Mouse (Mus musculus): ENCODE data around the gene Rnd2.
"Not testable (repeated sequence)": the region's sequence is repeated elsewhere in the genome, so short reads cannot be mapped to it uniquely, and the experiment has no call there.

Gene Rnd2

GRCm38 (mm10) chr11:101468731-101469130 is 3.9 kb downstream of the Rnd2 start:
- no peak for DNase-seq (ENCODE audit: low read depth, low spot score)

GRCm38 (mm10) chr11:101469155-101469554 is 4.4 kb downstream of the Rnd2 start:
- DNase-seq (ENCODE audit: low read depth, low spot score) = no peak

- peak; percentile 37 for DNase-seq (ENCODE audit: low read depth, low spot score)
Observed at GRCm38 (mm10) chr11:101470206-101470605, 5.4 kb downstream of the Rnd2 start.

GRCm38 (mm10) chr11:101471926-101472325 is 7.1 kb downstream of the Rnd2 start:
- no peak for DNase-seq (ENCODE audit: low read depth, low spot score)

GRCm38 (mm10) chr11:101472336-101472735 is 7.5 kb downstream of the Rnd2 start:
- DNase-seq (ENCODE audit: low read depth, low spot score) = no peak

GRCm38 (mm10) chr11:101473686-101474085 is 8.9 kb downstream of the Rnd2 start:
- DNase-seq (ENCODE audit: low read depth, low spot score) = not testable (repeated sequence)

GRCm38 (mm10) chr11:101474298-101474697 is 9.5 kb downstream of the Rnd2 start:
- no peak for DNase-seq (ENCODE audit: low read depth, low spot score)

GRCm38 (mm10) chr11:101476361-101476760 is 11.6 kb downstream of the Rnd2 start:
- DNase-seq (ENCODE audit: low read depth, low spot score) = not testable (repeated sequence)

- DNase-seq (ENCODE audit: low read depth, low spot score) = no peak
Observed at GRCm38 (mm10) chr11:101477194-101477551, 12.4 kb downstream of the Rnd2 start.

- no peak for DNase-seq (ENCODE audit: low read depth, low spot score)
Observed at GRCm38 (mm10) chr11:101477552-101478211, 12.9 kb downstream of the Rnd2 start.

GRCm38 (mm10) chr11:101479171-101479635 is 14.4 kb downstream of the Rnd2 start:
- peak; percentile 83 for DNase-seq (ENCODE audit: low read depth, low spot score)

- DNase-seq (ENCODE audit: low read depth, low spot score) = no peak
Observed at GRCm38 (mm10) chr11:101480912-101481311, 16.1 kb downstream of the Rnd2 start.

- DNase-seq (ENCODE audit: low read depth, low spot score) = no peak
Observed at GRCm38 (mm10) chr11:101483804-101484203, 19.0 kb downstream of the Rnd2 start.

GRCm38 (mm10) chr11:101484245-101484644 is 19.4 kb downstream of the Rnd2 start:
- DNase-seq (ENCODE audit: low read depth, low spot score) = no peak

GRCm38 (mm10) chr11:101484814-101485213 is 20.0 kb downstream of the Rnd2 start:
- DNase-seq (ENCODE audit: low read depth, low spot score) = no peak

GRCm38 (mm10) chr11:101485509-101486028 is 20.8 kb downstream of the Rnd2 start:
- no peak for DNase-seq (ENCODE audit: low read depth, low spot score)

GRCm38 (mm10) chr11:101486126-101486525 is 21.3 kb downstream of the Rnd2 start:
- no peak for DNase-seq (ENCODE audit: low read depth, low spot score)

GRCm38 (mm10) chr11:101506269-101506780 is 41.5 kb downstream of the Rnd2 start:
- DNase-seq (ENCODE audit: low read depth, low spot score) = no peak

GRCm38 (mm10) chr11:101507090-101507489 is 42.3 kb downstream of the Rnd2 start:
- DNase-seq (ENCODE audit: low read depth, low spot score) = peak; percentile 44

GRCm38 (mm10) chr11:101518937-101519336 is 54.1 kb downstream of the Rnd2 start:
- DNase-seq (ENCODE audit: low read depth, low spot score) = no peak

- no peak for DNase-seq (ENCODE audit: low read depth, low spot score)
Observed at GRCm38 (mm10) chr11:101519364-101519763, 54.6 kb downstream of the Rnd2 start.

All from R1 (cell line).